Mouse (Mus musculus) MEL (cell line): Measurements from ENCODE around the gene Zfp39. TPM values are rescaled to one million over a fixed set of nuclear protein-coding genes. Genes with fewer than 3 reads are reported as not detected.

ENCODE experiments used
- DNase-seq: peaks from one replicate; pipeline ENCODE4 v3.0.0; 2011; ENCODE audit warnings: low read depth, low spot score
- H3K27ac ChIP-seq: 2 replicates; pipeline ENCODE4 v1.5.1; 2012; ENCODE audit warnings: low read depth, mild to moderate bottlenecking, control low read depth, low read length, moderate library complexity; ENCODE audit not compliant: control insufficient read depth
- H3K27me3 ChIP-seq, 2 experiments: fragments of 150-350 bp in 1 of 2; sonication (generic) in 1 of 2; 2 replicates each; pipeline ENCODE4 v1.6.1; 2012; ENCODE audit warnings: low read length in 2 of 2, mild to moderate bottlenecking in 2 of 2, improper control_type of control experiment in 1 of 2, moderate library complexity in 1 of 2; ENCODE audit not compliant: insufficient read depth in 2 of 2, control insufficient read depth in 1 of 2
- H3K36me3 ChIP-seq, 2 experiments: 2 replicates each; pipeline ENCODE4 v1.6.1; 2012 to 2014; ENCODE audit warnings: low read length in 2 of 2, improper control_type of control experiment in 1 of 2, inconsistent platforms in 1 of 2, mild to moderate bottlenecking in 1 of 2; ENCODE audit not compliant: insufficient read depth in 2 of 2, control insufficient read depth in 1 of 2
- H3K4me1 ChIP-seq, 2 experiments: fragments of 150-350 bp in 1 of 2; sonication (generic) in 1 of 2; 2 replicates each; pipeline ENCODE4 v1.6.1; 2012; ENCODE audit warnings: low read length in 2 of 2, improper control_type of control experiment in 1 of 2, mild to moderate bottlenecking in 1 of 2; ENCODE audit not compliant: insufficient read depth in 2 of 2, control insufficient read depth in 1 of 2
- H3K4me3 ChIP-seq, 2 experiments: fragments of 150-350 bp in 1 of 2; sonication (generic) in 1 of 2; 2 replicates each; pipeline ENCODE4 v1.5.1; 2012; ENCODE audit warnings: low read depth in 2 of 2, low read length in 2 of 2, mild to moderate bottlenecking in 2 of 2, moderate library complexity in 2 of 2, control low read depth in 1 of 2, improper control_type of control experiment in 1 of 2; ENCODE audit not compliant: control insufficient read depth in 1 of 2, insufficient read depth in 1 of 2
- H3K79me2 ChIP-seq: 2 replicates; pipeline ENCODE4 v1.6.1; 2012; ENCODE audit warnings: mild to moderate bottlenecking, low read length, moderate library complexity; ENCODE audit not compliant: control insufficient read depth, poor library complexity, insufficient read depth
- H3K9ac ChIP-seq: 2 replicates; pipeline ENCODE4 v1.6.1; 2012; ENCODE audit warnings: low read depth, mild to moderate bottlenecking, control low read depth, low read length, moderate library complexity; ENCODE audit not compliant: control insufficient read depth, poor library complexity, severe bottlenecking
- H3K9me3 ChIP-seq: fragments of 150-350 bp; sonication (generic); replicated peaks from 2 replicates; pipeline ENCODE4 v1.6.1; 2012; ENCODE audit warnings: mild to moderate bottlenecking, low read length, improper control_type of control experiment, moderate library complexity; ENCODE audit not compliant: insufficient read depth
- CHD2 ChIP-seq: IDR thresholded peaks from 2 replicates; pipeline ENCODE4 v1.6.1; 2011; ENCODE audit warnings: low read length, improper control_type of control experiment
- CTCF ChIP-seq, 3 experiments: IDR thresholded peaks in 2 of 3; conservative IDR thresholded peaks in 1 of 3; 2 replicates each; pipeline ENCODE4 v1.5.1; 2011 to 2012; ENCODE audit warnings: low read length in 3 of 3, low read depth in 2 of 3, mild to moderate bottlenecking in 2 of 3, improper control_type of control experiment in 1 of 3, inconsistent platforms in 1 of 3, mixed read lengths in 1 of 3, moderate library complexity in 1 of 3; ENCODE audit not compliant: control insufficient read depth in 1 of 3, insufficient read depth in 1 of 3, poor library complexity in 1 of 3, severe bottlenecking in 1 of 3
- HCFC1 ChIP-seq: IDR thresholded peaks from 2 replicates; pipeline ENCODE4 v1.6.1; 2012; ENCODE audit warnings: low read depth, mild to moderate bottlenecking, inconsistent platforms, low read length, improper control_type of control experiment, moderate library complexity
- JUND ChIP-seq: IDR thresholded peaks from 2 replicates; pipeline ENCODE4 v1.6.1; 2011; ENCODE audit warnings: low read depth, mild to moderate bottlenecking, improper control_type of control experiment, low read length
- KAT2A ChIP-seq: conservative IDR thresholded peaks from 2 replicates; pipeline ENCODE4 v1.6.1; 2012; ENCODE audit warnings: low read depth, low read length, improper control_type of control experiment, inconsistent platforms
- MAFK ChIP-seq: IDR thresholded peaks from 2 replicates; pipeline ENCODE4 v1.6.1; 2011; ENCODE audit warnings: low read depth, mild to moderate bottlenecking, low read length, improper control_type of control experiment, borderline replicate concordance
- MAX ChIP-seq: IDR thresholded peaks from 2 replicates; pipeline ENCODE4 v1.6.1; 2011; ENCODE audit warnings: low read length, improper control_type of control experiment
- MAZ ChIP-seq: IDR thresholded peaks from 2 replicates; pipeline ENCODE4 v1.6.1; 2012; ENCODE audit warnings: low read depth, mild to moderate bottlenecking, inconsistent platforms, low read length, improper control_type of control experiment
- MEF2A ChIP-seq: IDR thresholded peaks from 2 replicates; pipeline ENCODE4 v1.6.1; 2014; ENCODE audit warnings: low read depth, mild to moderate bottlenecking, inconsistent platforms, low read length, improper control_type of control experiment; ENCODE audit not compliant: poor library complexity, insufficient replicate concordance, severe bottlenecking; ENCODE audit errors: extremely low read depth
- MXI1 ChIP-seq: IDR thresholded peaks from 2 replicates; pipeline ENCODE4 v1.6.1; 2011; ENCODE audit warnings: mild to moderate bottlenecking, low read depth, low read length, improper control_type of control experiment
- MYB ChIP-seq: IDR thresholded peaks from 2 replicates; pipeline ENCODE4 v1.6.1; 2011; ENCODE audit warnings: mild to moderate bottlenecking, low read depth, low read length, improper control_type of control experiment
- MYC ChIP-seq: IDR thresholded peaks from 2 replicates; pipeline ENCODE4 v1.6.1; 2011; ENCODE audit warnings: low read depth, mild to moderate bottlenecking, low read length, improper control_type of control experiment, moderate library complexity
- NRF1 ChIP-seq: IDR thresholded peaks from 2 replicates; pipeline ENCODE4 v1.6.1; 2014; ENCODE audit warnings: low read depth, mild to moderate bottlenecking, inconsistent platforms, low read length, improper control_type of control experiment, moderate library complexity; ENCODE audit not compliant: poor library complexity, insufficient read depth, severe bottlenecking
- POLR2A ChIP-seq, 2 experiments: IDR thresholded peaks; 2 replicates each; pipeline ENCODE4 v1.6.1; 2011 to 2012; ENCODE audit warnings: low read length in 2 of 2, mild to moderate bottlenecking in 2 of 2, control low read depth in 1 of 2, improper control_type of control experiment in 1 of 2, low read depth in 1 of 2, moderate library complexity in 1 of 2; ENCODE audit not compliant: control insufficient read depth in 1 of 2, insufficient read depth in 1 of 2, poor library complexity in 1 of 2
- POLR2AphosphoS2 ChIP-seq: IDR thresholded peaks from 2 replicates; pipeline ENCODE4 v1.6.1; 2011; ENCODE audit warnings: low read length, improper control_type of control experiment
- POLR2AphosphoS5 ChIP-seq: IDR thresholded peaks from 2 replicates; pipeline ENCODE4 v1.6.1; 2012; ENCODE audit warnings: low read depth, borderline replicate concordance, mild to moderate bottlenecking, inconsistent platforms, low read length, moderate library complexity, mixed read lengths
- RAD21 ChIP-seq: IDR thresholded peaks from 2 replicates; pipeline ENCODE4 v1.6.1; 2011; ENCODE audit warnings: mild to moderate bottlenecking, low read depth, low read length, improper control_type of control experiment
- SMC3 ChIP-seq: IDR thresholded peaks from 2 replicates; pipeline ENCODE4 v1.6.1; 2011; ENCODE audit warnings: low read depth, low read length, improper control_type of control experiment
- TBP ChIP-seq: IDR thresholded peaks from 2 replicates; pipeline ENCODE4 v1.8.0; 2011; ENCODE audit warnings: low read depth, low read length, improper control_type of control experiment
- TCF12 ChIP-seq: IDR thresholded peaks from 2 replicates; pipeline ENCODE4 v1.6.1; 2014; ENCODE audit warnings: low read depth, mild to moderate bottlenecking, inconsistent platforms, low read length, improper control_type of control experiment, moderate library complexity
- USF1 ChIP-seq: IDR thresholded peaks from 2 replicates; pipeline ENCODE4 v1.6.1; 2014; ENCODE audit warnings: low read depth, mild to moderate bottlenecking, inconsistent platforms, low read length, improper control_type of control experiment, moderate library complexity
- ZC3H11A ChIP-seq: IDR thresholded peaks from 2 replicates; pipeline ENCODE4 v1.6.1; 2012; ENCODE audit warnings: low read depth, mild to moderate bottlenecking, inconsistent platforms, low read length, improper control_type of control experiment
- ZKSCAN1 ChIP-seq: IDR thresholded peaks from 2 replicates; pipeline ENCODE4 v1.6.1; 2012; ENCODE audit warnings: low read depth, mild to moderate bottlenecking, inconsistent platforms, low read length, improper control_type of control experiment, moderate library complexity
- ZMIZ1 ChIP-seq: IDR thresholded peaks from 2 replicates; pipeline ENCODE4 v1.6.1; 2012; ENCODE audit warnings: low read depth, mild to moderate bottlenecking, inconsistent platforms, low read length, improper control_type of control experiment, moderate library complexity
- ZNF384 ChIP-seq: IDR thresholded peaks from 2 replicates; pipeline ENCODE4 v1.6.1; 2012; ENCODE audit warnings: low read depth, mild to moderate bottlenecking, inconsistent platforms, low read length, improper control_type of control experiment
- polyA plus RNA-seq, 2 experiments: library from polyadenylated mRNA; stranded (reverse) in 1 of 2; unstranded in 1 of 2; fragments of >175 nt in 1 of 2; fragments of >200 nt in 1 of 2; gene quantifications; 2 replicates each; pipeline versions ENCODE4 v1.2.1 to v1.2.4; 2012; ENCODE audit warnings: low replicate concordance in 2 of 2, low read depth in 1 of 2; ENCODE audit not compliant: insufficient read length in 2 of 2, insufficient read depth in 1 of 2, missing spikeins in 1 of 2
- total RNA-seq: library from RNA; depleted of rRNA; stranded (reverse); fragments of 300-350 nt; gene quantifications from 2 replicates; pipeline ENCODE4 v1.2.3, GENCODE M21; 2012

Gene Zfp39
- total and polyA plus RNA-seq, 3 experiments = 5.1 to 6.0 TPM; not detected in 1

DNA sequence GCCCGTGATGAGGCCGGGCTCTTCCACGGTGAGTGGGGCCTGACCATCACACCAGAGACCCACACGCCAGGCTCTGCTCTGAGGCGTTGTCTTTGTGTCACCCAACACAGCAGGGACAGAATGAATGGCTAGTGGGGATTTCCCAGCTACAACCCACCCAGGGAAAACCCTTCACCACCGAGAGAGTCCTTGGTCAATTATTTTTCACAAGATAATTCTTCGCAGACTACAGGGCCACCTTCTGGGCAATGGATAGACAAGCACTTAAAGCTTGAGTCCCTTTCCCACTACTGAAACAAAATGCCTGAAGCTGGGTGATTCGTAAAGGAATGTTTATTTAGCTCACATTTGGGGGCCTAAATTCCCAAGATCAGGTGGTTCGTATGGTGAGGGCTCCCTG lies 18.4 kb upstream of the Zfp39 start:
- no peak overlapping the region for H3K27ac ChIP-seq
- H3K9ac ChIP-seq = no peak overlapping the region
- no peak overlapping the region for H3K4me3 ChIP-seq
- peaks cover 1 to 12% of the 10 kb centered on the region in 2 experiments for H3K4me1 ChIP-seq
- no peak for DNase-seq
- no peak for TF ChIP-seq MAZ
- TF ChIP-seq CTCF (IDR thresholded peaks at IDR 0.05 in 2 of 3, conservative IDR thresholded peaks at IDR 0.05 in 1 of 3; ENCODE audit: control insufficient read depth in 1 of 3, insufficient read depth in 1 of 3, low read depth in 2 of 3, low read length in 3 of 3, poor library complexity in 1 of 3, severe bottlenecking in 1 of 3) = peak in 1 of 3 experiments; percentile 16; a peak in 1 of 6 replicates
- peak; percentile 29 for TF ChIP-seq RAD21
- no peaks in the 10 kb centered on the region for H3K27me3 ChIP-seq
- H3K9me3 ChIP-seq = no peaks in the 10 kb centered on the region
- peaks cover 0 to 10% of the 10 kb centered on the region in 2 experiments; a peak in 2 of 4 replicates for H3K36me3 ChIP-seq
- H3K79me2 ChIP-seq = no peaks in the 10 kb centered on the region

DNA sequence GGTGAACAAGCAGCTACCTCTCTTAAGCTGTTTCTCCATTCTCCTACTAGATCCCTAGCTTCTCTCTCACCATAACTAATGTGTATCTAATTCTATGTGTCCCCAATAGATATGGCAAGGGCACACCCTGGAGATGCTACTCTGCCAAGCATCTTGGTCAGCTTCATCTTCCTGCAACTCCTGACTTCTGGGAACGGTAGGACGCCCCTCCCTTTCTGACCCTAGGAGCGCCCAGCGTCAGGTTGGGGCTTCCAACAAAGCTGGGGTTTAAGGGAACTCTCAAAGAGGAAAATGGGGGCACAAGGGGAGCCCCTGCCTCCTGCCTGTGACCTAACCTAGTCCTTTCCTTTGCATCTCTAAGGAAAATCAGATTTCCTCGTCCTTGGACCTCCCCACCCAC lies 14.7 kb upstream of the Zfp39 start:
- Histone ChIP-seq H3K4me1 (peaks cover 8 to 22% of the 10 kb centered on the region in 2 experiments), H3K79me2 (no peaks in the 10 kb centered on the region), H3K27ac (no peak overlapping the region), H3K9me3 (no peaks in the 10 kb centered on the region), H3K4me3 (no peak overlapping the region), H3K36me3 (peaks cover 0 to 13% of the 10 kb centered on the region in 2 experiments; a peak in 2 of 4 replicates), H3K27me3 (no peaks in the 10 kb centered on the region), H3K9ac (no peak overlapping the region)
- no peak for DNase-seq
- TF ChIP-seq POLR2AphosphoS2 (no peak), ZMIZ1 (no peak), USF1 (no peak), TCF12 (no peak), MEF2A (no peak), MAX (no peak), MAZ (no peak), MYB (no peak)

DNA sequence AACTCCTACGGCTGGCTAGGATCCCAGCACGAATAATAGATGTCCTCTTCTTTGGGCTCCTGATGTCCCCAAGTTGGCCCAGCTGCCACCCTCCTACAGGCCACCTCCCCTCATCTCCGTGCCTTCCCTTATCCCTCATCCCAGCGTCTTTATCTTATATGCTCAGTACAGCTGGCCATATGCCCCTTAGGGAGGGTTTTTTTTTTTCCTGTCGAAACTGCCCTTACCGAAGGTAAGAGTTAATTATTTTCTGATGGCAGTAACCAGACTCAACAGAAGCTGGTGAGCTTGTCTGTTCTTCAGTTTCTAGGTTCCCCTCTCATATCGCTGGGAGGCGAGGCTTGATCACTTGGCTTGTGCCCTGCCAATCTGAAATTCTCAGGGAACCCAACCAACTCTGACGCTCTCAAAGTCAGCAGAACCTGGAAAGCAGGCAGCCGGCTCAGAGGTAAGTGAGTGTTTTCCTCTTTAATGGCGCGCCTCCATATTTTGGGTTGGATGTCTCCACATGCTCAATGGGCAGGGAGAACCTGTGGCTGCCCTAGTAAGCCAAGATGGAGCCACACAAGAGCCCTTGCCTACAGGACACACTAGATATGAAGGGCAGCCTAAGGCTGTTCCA lies 13.8 kb upstream of the Zfp39 start, which contains the start of gene Btnl10:
Gene Btnl10 (plus strand): TSS at position 164 of the 622 bp plus-strand sequence.
- Histone ChIP-seq H3K27me3 (no peaks in the 10 kb centered on the region), H3K9ac (peak within 1 kb of the TSS; percentile 25), H3K36me3 (peaks cover 0 to 16% of the 10 kb centered on the region in 2 experiments; a peak in 2 of 4 replicates), H3K79me2 (no peaks in the 10 kb centered on the region), H3K27ac (peak within 1 kb of the TSS; percentile 25), H3K4me3 (peak within 1 kb of the TSS; percentile 17 to 44), H3K9me3 (no peaks in the 10 kb centered on the region), H3K4me1 (peaks cover 8 to 24% of the 10 kb centered on the region in 2 experiments)
- DNase-seq = peak; percentile 77
- TF ChIP-seq ZNF384 (peak; percentile 95), MYC (no peak), MAFK (no peak), JUND (no peak), ZKSCAN1 (no peak), MAX (0 out of 2 replicates have a peak, but pooled peaks have one; percentile 10), SMC3 (no peak), MXI1 (peak; percentile 50), MEF2A (no peak), NRF1 (no peak), POLR2A (IDR thresholded peaks at IDR 0.05; ENCODE audit: control insufficient read depth in 1 of 2, insufficient read depth in 1 of 2, low read depth in 1 of 2, low read length in 2 of 2, poor library complexity in 1 of 2) (no peak), TCF12 (peak; percentile 91), TBP (no peak), KAT2A (0 out of 2 replicates have a peak, but pooled peaks have one; percentile 27), POLR2AphosphoS5 (no peak), CHD2 (no peak), USF1 (0 out of 2 replicates have a peak, but pooled peaks have one; percentile 17), ZC3H11A (no peak; the same call in 1 of the 2 replicates), MYB (no peak), HCFC1 (no peak)
